Mouse (Mus musculus) lung, postnatal 0 days (tissue): ENCODE measurements around the gene Clic6. TPM values are rescaled to one million over a fixed set of nuclear protein-coding genes. Genes with fewer than 3 reads are reported as not detected.
"Not testable (repeated sequence)": the region's sequence is repeated elsewhere in the genome, so short reads cannot be mapped to it uniquely, and the experiment has no call there.

ENCODE experiments used
- ATAC-seq: fragments of 200-750 bp; cut with Nextera tagmentation; 2 replicates; pipeline ENCODE4 v1.8.0; 2017; ENCODE audit warnings: moderate library complexity
- DNase-seq: peaks from one replicate; pipeline ENCODE4 v3.0.0-alpha.2; 2016; ENCODE audit warnings: low spot score
- H3K27ac ChIP-seq: fragments of 300-500 bp; sonication (generic); 2 replicates; pipeline ENCODE4 v1.5.1; 2014; ENCODE audit warnings: antibody characterized with exemption, mild to moderate bottlenecking, low read length, mixed read lengths
- H3K27me3 ChIP-seq: fragments of 300-500 bp; sonication (generic); replicated peaks from 2 replicates; pipeline ENCODE4 v1.6.1; 2014; ENCODE audit warnings: low read length, mixed read lengths; ENCODE audit not compliant: insufficient read depth
- H3K36me3 ChIP-seq: fragments of 300-500 bp; sonication (generic); 2 replicates; pipeline ENCODE4 v1.6.1; 2014; ENCODE audit warnings: low read length, mixed read lengths; ENCODE audit not compliant: insufficient read depth
- H3K4me1 ChIP-seq: fragments of 300-500 bp; sonication (generic); 2 replicates; pipeline ENCODE4 v1.6.1; 2014; ENCODE audit warnings: antibody characterized with exemption, low read depth, low read length, mixed read lengths; ENCODE audit not compliant: insufficient read depth
- H3K4me2 ChIP-seq: fragments of 300-500 bp; sonication (generic); replicated peaks from 2 replicates; pipeline ENCODE4 v1.6.1; 2014; ENCODE audit warnings: low read depth, mild to moderate bottlenecking, low read length, moderate library complexity, mixed read lengths
- H3K4me3 ChIP-seq: fragments of 300-500 bp; sonication (generic); 2 replicates; pipeline ENCODE4 v1.5.1; 2014; ENCODE audit warnings: low read depth, low read length
- H3K9ac ChIP-seq: fragments of 300-500 bp; sonication (generic); replicated peaks from 2 replicates; pipeline ENCODE4 v1.6.1; 2014; ENCODE audit warnings: low read depth, mild to moderate bottlenecking
- H3K9me3 ChIP-seq: fragments of 300-500 bp; sonication (generic); 2 replicates; pipeline ENCODE4 v1.6.1; 2016; ENCODE audit warnings: low read length, mixed read lengths
- CTCF ChIP-seq: IDR thresholded peaks from 2 replicates; pipeline ENCODE4 v1.5.1; 2016; ENCODE audit warnings: antibody characterized with exemption, mild to moderate bottlenecking
- EP300 ChIP-seq: IDR thresholded peaks from 2 replicates; pipeline ENCODE4 v1.6.1; 2016; ENCODE audit warnings: antibody characterized with exemption, mild to moderate bottlenecking, control low read depth
- WGBS: fragments of 180-500 bp; shearing (Covaris S2); extraction: QIAGEN DNeasy Blood & Tissue Kit; methylation state at CpG from one replicate; pipeline ENCODE4 v1.1.7; 2014; 5-methylcytosine and 5-hydroxymethylcytosine counted together
- polyA plus RNA-seq: library from polyadenylated mRNA; unstranded; fragments of >200 nt; fragmentation: Nextera tagmentation; extraction: Ambion mirVana; gene quantifications from 2 replicates; pipeline ENCODE4 v1.2.1, GENCODE M21; 2015

The Clic6 gene
- polyA plus RNA-seq, 1 experiment from 2014 or later, result 14.5 TPM

DNA sequence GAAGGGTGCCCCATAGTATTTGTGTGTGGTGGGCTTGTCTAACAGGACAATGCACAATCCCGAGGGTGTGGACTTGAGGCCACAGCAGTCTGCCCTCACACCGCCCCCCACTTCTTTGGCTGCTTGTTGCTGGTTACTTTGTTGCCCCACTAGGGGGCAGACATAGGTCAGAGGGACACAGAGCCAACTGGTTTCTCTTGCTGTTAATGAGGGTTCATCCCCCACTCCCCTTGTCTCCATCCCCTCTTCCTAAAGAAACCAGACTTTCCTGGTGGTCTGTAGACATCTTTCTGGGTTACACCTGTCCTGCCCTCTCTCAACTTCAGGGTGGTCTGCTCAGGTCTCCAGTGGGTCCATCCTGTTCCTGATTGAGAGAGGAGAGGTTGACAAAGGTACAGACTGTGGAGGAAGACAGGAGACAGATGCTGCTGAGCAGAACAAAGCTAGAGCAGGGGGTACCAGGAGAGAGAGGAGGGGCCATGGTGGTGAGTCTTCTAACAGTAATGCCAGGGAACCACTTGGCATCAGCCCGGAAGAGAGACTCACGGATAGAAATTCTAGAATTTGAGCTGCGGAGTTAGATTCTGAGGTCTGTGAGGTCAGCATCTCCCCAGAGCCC, 26.3 kb downstream of the Clic6 start:
- ATAC-seq (peak; percentile 63), DNase-seq (peak; percentile 81)
- Histone ChIP-seq H3K4me1 (peaks cover 4% of the 10 kb centered on the region; the same call in 1 of the 2 replicates), H3K9me3 (no peaks in the 10 kb centered on the region), H3K36me3 (no peaks in the 10 kb centered on the region), H3K4me3 (no peak overlapping the region), H3K27ac (peak overlapping the region; percentile 11), H3K9ac (no peak overlapping the region), H3K27me3 (no peaks in the 10 kb centered on the region), H3K4me2 (no peak overlapping the region; the same call in 1 of the 2 replicates)
- WGBS, result 59% methylated on average over 5 of the region's 5 CpGs
- TF ChIP-seq CTCF (peak; percentile 79), EP300 (no peak)

- not testable (repeated sequence) for H3K4me3 ChIP-seq, H3K9me3 ChIP-seq, H3K27ac ChIP-seq, DNase-seq, H3K36me3 ChIP-seq, H3K27me3 ChIP-seq, H3K9ac ChIP-seq, H3K4me2 ChIP-seq, H3K4me1 ChIP-seq, ATAC-seq
- WGBS, result 80% methylated on average over 7 of the region's 9 CpGs
Observed at GRCm38 (mm10) chr16:92514896-92515295, 29.4 kb downstream of the Clic6 start.

- peak; percentile 39 for ATAC-seq
Observed at GRCm38 (mm10) chr16:92516139-92516538, 30.6 kb downstream of the Clic6 start.

GRCm38 (mm10) chr16:92518718-92519117, 33.2 kb downstream of the Clic6 start:
- TF ChIP-seq CTCF, result no peak
- no peak for TF ChIP-seq EP300
- H3K27me3 ChIP-seq, result no peaks in the 10 kb centered on the region
- H3K4me1 ChIP-seq, result no peaks in the 10 kb centered on the region; the same call in 1 of the 2 replicates
- WGBS, result 45% methylated on average over 4 of the region's 4 CpGs
- no peaks in the 10 kb centered on the region for H3K9me3 ChIP-seq
- no peak overlapping the region for H3K4me2 ChIP-seq
- DNase-seq (no peak), ATAC-seq (peak; percentile 27; the same call in 1 of the 2 replicates)
- no peak overlapping the region for H3K9ac ChIP-seq
- H3K4me3 ChIP-seq, result no peak overlapping the region
- H3K36me3 ChIP-seq, result no peaks in the 10 kb centered on the region
- H3K27ac ChIP-seq, result no peak overlapping the region

More at GRCm38 (mm10) chr16:92516139-92516538, 30.6 kb downstream of the Clic6 start:
- peak; percentile 66 for DNase-seq
- TF ChIP-seq EP300, result no peak
- no peak for TF ChIP-seq CTCF
- no peaks in the 10 kb centered on the region for H3K36me3 ChIP-seq
- H3K4me3 ChIP-seq, result no peak overlapping the region
- H3K4me2 ChIP-seq, result no peak overlapping the region
- peaks cover 2% of the 10 kb centered on the region; the same call in 1 of the 2 replicates for H3K4me1 ChIP-seq
- H3K9ac ChIP-seq, result no peak overlapping the region
- no peak overlapping the region for H3K27ac ChIP-seq
- H3K27me3 ChIP-seq, result no peaks in the 10 kb centered on the region
- no peaks in the 10 kb centered on the region for H3K9me3 ChIP-seq
- 52% methylated on average over 9 of the region's 9 CpGs for WGBS

GRCm38 (mm10) chr16:92519820-92520492, 34.4 kb downstream of the Clic6 start:
- H3K27me3 ChIP-seq, result no peaks in the 10 kb centered on the region
- TF ChIP-seq EP300, result no peak
- peak; percentile 79 for TF ChIP-seq CTCF
- peak; percentile 37; the same call in 1 of the 2 replicates for ATAC-seq
- H3K4me1 ChIP-seq, result no peaks in the 10 kb centered on the region; the same call in 1 of the 2 replicates
- no peaks in the 10 kb centered on the region for H3K36me3 ChIP-seq
- H3K4me2 ChIP-seq, result no peak overlapping the region
- no peak overlapping the region for H3K9ac ChIP-seq
- WGBS, result 36% methylated on average over 13 of the region's 13 CpGs
- peak; percentile 62 for DNase-seq
- no peak overlapping the region for H3K27ac ChIP-seq
- H3K9me3 ChIP-seq, result no peaks in the 10 kb centered on the region
- no peak overlapping the region for H3K4me3 ChIP-seq

DNA sequence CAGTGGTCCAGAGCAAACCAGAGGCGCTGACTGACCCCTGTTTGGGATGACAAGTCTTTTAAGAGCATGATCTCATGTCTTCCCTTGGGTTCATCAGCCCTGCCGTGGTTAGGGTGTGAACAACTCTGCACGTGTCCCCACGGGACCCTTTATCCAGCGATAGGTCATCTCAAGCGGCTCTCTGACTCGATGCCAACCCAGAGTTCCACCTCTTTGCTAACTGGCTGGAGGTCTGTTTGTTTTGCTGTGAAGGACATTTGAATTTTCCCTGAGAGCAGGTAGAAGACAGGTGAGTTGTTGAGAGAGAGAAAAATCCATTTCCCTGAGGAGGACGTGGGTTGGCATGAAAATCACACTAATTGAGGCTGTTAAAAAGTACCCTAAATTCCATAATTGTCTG, 37.8 kb downstream of the Clic6 start:
- no peaks in the 10 kb centered on the region; the same call in 1 of the 2 replicates for H3K4me1 ChIP-seq
- H3K36me3 ChIP-seq, result no peaks in the 10 kb centered on the region
- peak; percentile 37 for DNase-seq
- WGBS, result 39% methylated on average over 8 of the region's 8 CpGs
- no peaks in the 10 kb centered on the region for H3K27me3 ChIP-seq
- H3K9me3 ChIP-seq, result no peaks in the 10 kb centered on the region
- peak; percentile 41; the same call in 1 of the 2 replicates for ATAC-seq
- TF ChIP-seq EP300, result no peak
- no peak for TF ChIP-seq CTCF
- H3K9ac ChIP-seq, result no peak overlapping the region
- H3K4me3 ChIP-seq, result no peak overlapping the region
- no peak overlapping the region for H3K27ac ChIP-seq
- no peak overlapping the region for H3K4me2 ChIP-seq
